9 mouse cellular contexts compared by ENCODE assay signal in the genomic region with DNA sequence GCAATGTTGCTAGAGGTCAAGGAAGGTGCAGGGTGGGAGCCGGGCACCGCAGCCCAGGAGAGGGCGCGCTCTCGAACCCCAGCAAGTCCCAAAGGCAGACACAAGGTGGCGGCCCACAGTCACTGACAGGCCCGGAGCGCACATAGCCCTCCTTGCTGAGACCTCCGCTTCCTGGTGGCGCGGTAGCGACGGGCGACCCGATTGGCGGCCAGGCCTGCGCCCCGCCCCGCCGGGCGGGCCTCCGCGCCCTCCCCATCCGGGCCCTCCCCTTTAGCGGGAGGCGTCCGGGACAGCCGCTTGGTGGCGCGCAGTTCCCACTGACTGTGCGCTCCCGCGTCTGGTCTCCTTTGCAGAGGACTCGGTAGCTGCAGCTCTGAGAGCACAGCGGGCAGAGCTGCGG. TPM values are rescaled to one million over a fixed set of nuclear protein-coding genes. Genes with fewer than 3 reads are reported as not detected.
A peak's percentile ranks its signal among the peaks of the same experiment; 100 is the strongest.
DNase-seq lines count a peak whose midpoint lies in the region; ATAC-seq lines count a peak whose summit lies in the region.
"Had no signal": no experiment of that assay in that cellular context is flagged by ENCODE, and none has a peak within 500 bp of the region (broad histone marks: within the 10 kb centered on the region; RNA-seq: fewer than 3 reads in every experiment).

Gene 5730507C01Rik, plus strand, starts transcription at position 340 of the 400 bp plus-strand sequence.

- H3K4me1 ChIP-seq in intestine, embryonic 16.5 days (ENCODE audit: control insufficient read depth, insufficient read depth, low read length): no peaks in the 10 kb centered on the region
- H3K4me1 ChIP-seq in limb, embryonic 10.5 days: no peaks in the 10 kb centered on the region
- no peaks in the 10 kb centered on the region for H3K4me1 ChIP-seq in midbrain, embryonic 11.5 days (ENCODE audit: control insufficient read depth, insufficient read depth, low read length)
- no peaks in the 10 kb centered on the region for H3K4me1 ChIP-seq in stomach, embryonic 14.5 days (ENCODE audit: control insufficient read depth, insufficient read depth, low read length)

- H3K4me2 ChIP-seq in intestine, embryonic 16.5 days (ENCODE audit: low read depth, low read length): peak within 1 kb of the TSS; percentile 50
- H3K4me2 ChIP-seq in midbrain, embryonic 11.5 days: peak within 1 kb of the TSS; percentile 35
- H3K4me2 ChIP-seq in stomach, embryonic 14.5 days (replicated peaks; ENCODE audit: low read depth, low read length): peak within 1 kb of the TSS; percentile 41

- H3K4me3 ChIP-seq in intestine, embryonic 16.5 days (ENCODE audit: low read length): peak within 1 kb of the TSS; percentile 54
- peak within 1 kb of the TSS; percentile 57 for H3K4me3 ChIP-seq in limb, embryonic 10.5 days
- H3K4me3 ChIP-seq in midbrain, embryonic 11.5 days (ENCODE audit: low read depth, low read length): peak within 1 kb of the TSS; percentile 33
- peak within 1 kb of the TSS; percentile 36 for H3K4me3 ChIP-seq in stomach, embryonic 14.5 days (ENCODE audit: low read depth, low read length)

- H3K27me3 ChIP-seq in intestine, embryonic 16.5 days (replicated peaks; ENCODE audit: control insufficient read depth, insufficient read depth, low read length): no peaks in the 10 kb centered on the region
- no peaks in the 10 kb centered on the region for H3K27me3 ChIP-seq in limb, embryonic 10.5 days (ENCODE audit: low read depth, poor library complexity, severe bottlenecking)
- no peaks in the 10 kb centered on the region for H3K27me3 ChIP-seq in midbrain, embryonic 11.5 days (ENCODE audit: control insufficient read depth, insufficient read depth, low read length)
- H3K27me3 ChIP-seq in stomach, embryonic 14.5 days (ENCODE audit: control insufficient read depth, insufficient read depth, low read length): no peaks in the 10 kb centered on the region

- peak; percentile 58 for DNase-seq in thymus, postnatal 0 days (ENCODE audit: low spot score)
- DNase-seq in thymus, postnatal 10 days (ENCODE audit: low spot score in 2 of 2): no peak
- peak; percentile 95 for DNase-seq in heart, adult 11 months
- DNase-seq in limb, embryonic 10.5 days (ENCODE audit: low spot score): peak; percentile 74
- peak; percentile 74 for DNase-seq in midbrain, embryonic 11.5 days (ENCODE audit: low spot score, missing footprints)

- H3K27ac ChIP-seq in intestine, embryonic 16.5 days (ENCODE audit: low read length): no peak within 1 kb of the TSS
- H3K27ac ChIP-seq in limb, embryonic 10.5 days: peak within 1 kb of the TSS; percentile 85
- H3K27ac ChIP-seq in midbrain, embryonic 11.5 days (ENCODE audit: low read depth, low read length): no peak within 1 kb of the TSS
- H3K27ac ChIP-seq in stomach, embryonic 14.5 days (ENCODE audit: low read length): no peak within 1 kb of the TSS

- no peaks in the 10 kb centered on the region for H3K36me3 ChIP-seq in intestine, embryonic 16.5 days (ENCODE audit: control insufficient read depth, insufficient read depth, low read length)
- no peaks in the 10 kb centered on the region for H3K36me3 ChIP-seq in limb, embryonic 10.5 days
- H3K36me3 ChIP-seq in midbrain, embryonic 11.5 days (ENCODE audit: control insufficient read depth, insufficient read depth, low read length): no peaks in the 10 kb centered on the region
- H3K36me3 ChIP-seq in stomach, embryonic 14.5 days (ENCODE audit: control insufficient read depth, insufficient read depth, low read length): no peaks in the 10 kb centered on the region

- H3K9me3 ChIP-seq in intestine, embryonic 16.5 days (ENCODE audit: control insufficient read depth, low read length): peaks cover 3% of the 10 kb centered on the region; the same call in 1 of the 2 replicates
- peaks cover 7% of the 10 kb centered on the region; the same call in 1 of the 2 replicates for H3K9me3 ChIP-seq in limb, embryonic 10.5 days (replicated peaks)
- H3K9me3 ChIP-seq in midbrain, embryonic 11.5 days (ENCODE audit: control insufficient read depth, low read length): peaks cover 6% of the 10 kb centered on the region; the same call in 1 of the 2 replicates
- 0 out of 2 replicates have a peak, but pooled peaks cover 8% of the 10 kb centered on the region for H3K9me3 ChIP-seq in stomach, embryonic 14.5 days (ENCODE audit: control insufficient read depth, low read depth, low read length)

- H3K9ac ChIP-seq in intestine, embryonic 16.5 days (ENCODE audit: low read depth, low read length): peak within 1 kb of the TSS; percentile 60
- H3K9ac ChIP-seq in midbrain, embryonic 11.5 days (ENCODE audit: low read length): peak within 1 kb of the TSS; percentile 5; the same call in 1 of the 2 replicates
- peak within 1 kb of the TSS; percentile 33; the same call in 1 of the 2 replicates for H3K9ac ChIP-seq in stomach, embryonic 14.5 days (replicated peaks; ENCODE audit: low read depth, low read length)

- 10% methylated on average over 21 of the region's 36 CpGs for WGBS in intestine, embryonic 16.5 days
- WGBS in limb, embryonic 10.5 days: 4% methylated on average over 29 of the region's 36 CpGs
- 6% methylated on average over 31 of the region's 36 CpGs for WGBS in midbrain, embryonic 11.5 days
- 5% methylated on average over 36 of the region's 36 CpGs for WGBS in stomach, embryonic 14.5 days

- ATAC-seq in intestine, embryonic 16.5 days: peak; percentile 94
- ATAC-seq in midbrain, embryonic 11.5 days (ENCODE audit: low FRiP score): peak; percentile 64; the same call in 1 of the 2 replicates
- peak; percentile 63; the same call in 1 of the 2 replicates for ATAC-seq in stomach, embryonic 14.5 days (ENCODE audit: insufficient number of reproducible peaks, insufficient read depth, low FRiP score, low read depth)
- no peak for ATAC-seq in activated CD4-positive, CD25-positive, alpha-beta regulatory T cell, adult 4 months

RNA-seq across cellular contexts. Expression of gene 5730507C01Rik, which starts in this region (rescaled TPM):
- 0.70 and 1.5 TPM in 2 replicates for polyA plus RNA-seq in thymus, postnatal 0 days (2015; fragmentation: Nextera tagmentation; extraction: Ambion mirVana)
- polyA plus RNA-seq in intestine, embryonic 16.5 days (2015; fragmentation: Nextera tagmentation; extraction: Ambion mirVana): 2.0 and 2.2 TPM in 2 replicates
- polyA plus RNA-seq in limb, embryonic 10.5 days (2016; fragmentation: Nextera tagmentation; extraction: Ambion mirVana): 5.3 and 6.0 TPM in 2 replicates
- 2.1 and 2.2 TPM in 2 replicates for polyA plus RNA-seq in midbrain, embryonic 11.5 days (2014; fragmentation: Nextera tagmentation; extraction: Ambion mirVana)
- 2.7 and 3.4 TPM in 2 replicates for polyA plus RNA-seq in stomach, embryonic 14.5 days (2014; fragmentation: Nextera tagmentation; extraction: Ambion mirVana)
- polyA plus RNA-seq in activated CD4-positive, CD25-positive, alpha-beta regulatory T cell, adult 4 months (2017; shearing (Covaris generic)): under 1 TPM in 1 of 2 experiments, not detected in 1; 0.15 TPM
- polyA plus RNA-seq: spleen, adult 2 months had no signal

Comparison
In these comparisons a context has a peak if more than half of its experiments do, and no peak if none do; other contexts are left out.
1. DNase-seq: peak in thymus, postnatal 0 days (single experiment), heart, adult 11 months (single experiment), limb, embryonic 10.5 days (single experiment) and midbrain, embryonic 11.5 days (single experiment); none in thymus, postnatal 10 days (0 of 2).
2. H3K9ac ChIP-seq: peak in every context shown above with its lines; median percentile 60 in intestine, embryonic 16.5 days; 33 in stomach, embryonic 14.5 days; 5 in midbrain, embryonic 11.5 days.
3. Peak in every context shown above with its lines, with median percentiles within 50 percentile points of each other: H3K4me2 ChIP-seq and H3K4me3 ChIP-seq.